Mouse (Mus musculus) forebrain, embryonic 15.5 days (tissue): ENCODE results near the gene Yif1b. TPM values are rescaled to one million over a fixed set of nuclear protein-coding genes. Genes with fewer than 3 reads are reported as not detected.
"Not testable (repeated sequence)": the region's sequence is repeated elsewhere in the genome, so short reads cannot be mapped to it uniquely, and the experiment has no call there.

Experiments
- ATAC-seq: fragments of 200-750 bp; cut with Nextera tagmentation; replicated peaks from 2 replicates; pipeline ENCODE4 v1.8.0; 2017; ENCODE audit warnings: mild to moderate bottlenecking, moderate TSS enrichment, moderate library complexity
- H3K27ac ChIP-seq: fragments of 300-500 bp; sonication (generic); replicated peaks from 2 replicates; pipeline ENCODE4 v1.5.1; 2015; ENCODE audit warnings: mild to moderate bottlenecking, inconsistent platforms
- H3K27me3 ChIP-seq: fragments of 300-500 bp; sonication (generic); 2 replicates; pipeline ENCODE4 v1.6.1; 2015; ENCODE audit warnings: inconsistent platforms
- H3K36me3 ChIP-seq: fragments of 300-500 bp; sonication (generic); 2 replicates; pipeline ENCODE4 v1.6.1; 2015; ENCODE audit warnings: mild to moderate bottlenecking, inconsistent platforms
- H3K4me1 ChIP-seq: fragments of 300-500 bp; sonication (generic); 2 replicates; pipeline ENCODE4 v1.6.1; 2015; ENCODE audit warnings: inconsistent platforms
- H3K4me2 ChIP-seq: fragments of 300-500 bp; sonication (generic); replicated peaks from 2 replicates; pipeline ENCODE4 v1.6.1; 2015; ENCODE audit warnings: mild to moderate bottlenecking, inconsistent platforms
- H3K4me3 ChIP-seq: fragments of 300-500 bp; sonication (generic); 2 replicates; pipeline ENCODE4 v1.5.1; 2015; ENCODE audit warnings: mild to moderate bottlenecking, inconsistent platforms
- H3K9ac ChIP-seq: fragments of 300-500 bp; sonication (generic); replicated peaks from 2 replicates; pipeline ENCODE4 v1.6.1; 2015; ENCODE audit warnings: mild to moderate bottlenecking, inconsistent platforms
- H3K9me3 ChIP-seq: fragments of 300-500 bp; sonication (generic); 2 replicates; pipeline ENCODE4 v1.6.1; 2016; ENCODE audit warnings: inconsistent platforms
- WGBS: fragments of 180-500 bp; shearing (Covaris S2); methylation state at CpG from one replicate; pipeline ENCODE4 v1.1.7; 2015; ENCODE audit warnings: mixed read lengths; 5-methylcytosine and 5-hydroxymethylcytosine counted together
- polyA plus RNA-seq: library from polyadenylated mRNA; unstranded; fragments of >200 nt; fragmentation: Nextera tagmentation; extraction: Ambion mirVana; gene quantifications from 2 replicates; pipeline ENCODE4 v1.2.1, GENCODE M21; 2015

The Yif1b gene
- polyA plus RNA-seq, result 76.2 and 78.7 TPM in 2 replicates

DNA sequence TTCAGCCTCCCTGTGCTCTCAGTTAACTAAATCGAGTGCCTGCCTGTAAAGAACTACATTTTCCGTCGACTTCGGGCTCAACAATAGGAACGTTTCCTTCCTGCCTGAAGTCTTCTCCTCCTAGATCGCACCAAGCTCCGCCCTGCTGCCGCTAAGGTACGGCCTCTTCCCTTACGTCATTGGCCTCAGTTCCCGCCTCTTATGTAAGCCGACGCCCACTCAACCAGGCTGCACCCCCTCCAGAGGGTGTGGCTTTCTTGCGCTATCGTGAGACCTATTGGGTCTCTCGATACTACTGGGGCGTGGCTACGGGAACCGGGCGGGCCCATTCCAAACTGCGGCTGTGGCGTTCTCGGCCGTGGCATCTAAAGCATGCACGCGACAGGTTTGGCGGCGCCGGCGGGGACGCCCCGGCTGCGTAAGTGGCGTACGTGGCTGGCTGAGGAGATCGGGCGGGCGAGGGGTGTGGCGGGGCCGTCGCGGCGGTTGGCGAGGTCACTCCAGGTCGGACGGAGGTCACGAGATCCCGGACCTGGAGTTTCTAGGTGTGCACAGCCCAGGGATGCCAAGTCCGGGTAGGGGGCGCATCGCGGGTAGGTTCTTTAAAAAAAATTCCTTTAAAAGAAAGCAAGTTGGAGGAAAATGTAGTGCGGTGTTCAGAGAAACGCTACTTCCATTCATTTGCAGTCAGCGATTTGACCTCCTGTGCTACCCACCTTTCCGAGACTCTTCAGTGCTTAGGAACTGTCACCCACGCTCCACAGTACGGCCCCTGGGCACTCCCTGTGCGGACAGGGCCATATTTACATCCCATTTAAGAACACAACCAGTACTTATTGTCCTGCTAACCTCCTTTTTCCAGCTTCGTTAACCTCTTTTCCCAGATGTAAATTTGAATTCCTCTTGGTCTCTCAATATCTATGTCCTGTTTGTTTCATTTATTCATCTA is at the start of gene Yif1b:
Gene Yif1b, plus strand, starts transcription at position 311 of the 949 bp plus-strand sequence.
- no peaks in the 10 kb centered on the region for H3K9me3 ChIP-seq
- 1% methylated on average over 60 of the region's 60 CpGs for WGBS
- ATAC-seq, result peak; percentile 98

DNA sequence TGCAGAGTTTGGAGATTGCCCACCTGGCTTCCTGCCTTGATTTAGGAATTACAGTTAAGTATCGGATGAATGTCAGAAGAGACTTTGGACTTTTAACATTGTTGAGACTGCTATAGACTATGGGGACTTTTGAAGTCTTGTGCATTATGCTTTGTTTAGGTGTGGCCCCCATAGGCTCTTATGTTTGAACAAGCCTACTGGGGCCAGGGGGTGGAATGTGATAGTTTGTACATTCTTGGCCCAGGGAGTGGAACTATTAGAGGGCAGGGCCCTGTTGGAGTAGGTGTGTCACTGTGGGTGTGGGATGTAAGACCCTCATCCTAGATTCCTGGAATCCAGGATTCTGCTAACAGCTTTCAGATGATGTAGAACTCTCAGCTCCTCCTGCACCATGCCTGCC is 43.9 kb upstream of the Yif1b start:
- H3K9me3 ChIP-seq, H3K4me1 ChIP-seq, H3K36me3 ChIP-seq, H3K27ac ChIP-seq, H3K27me3 ChIP-seq, ATAC-seq, H3K4me2 ChIP-seq, H3K4me3 ChIP-seq, H3K9ac ChIP-seq: not testable (repeated sequence)
- 84% methylated on average over 1 of the region's 1 CpGs for whole genome bisulfite sequencing

More for the DNA sequence above, at the start of gene Yif1b:
- Histone ChIP-seq H3K9ac (peak within 1 kb of the TSS; percentile 71), H3K27ac (peak within 1 kb of the TSS; percentile 90), H3K4me3 (peak within 1 kb of the TSS; percentile 76), H3K4me1 (peaks cover 11% of the 10 kb centered on the region), H3K36me3 (no peaks in the 10 kb centered on the region), H3K27me3 (peaks cover 2% of the 10 kb centered on the region), H3K4me2 (peak within 1 kb of the TSS; percentile 79)

- no peak overlapping the region for H3K4me3 ChIP-seq
- no peak overlapping the region for H3K9ac ChIP-seq
- H3K4me1 ChIP-seq, result no peaks in the 10 kb centered on the region
- H3K9me3 ChIP-seq, result no peaks in the 10 kb centered on the region
- WGBS, result 83% methylated on average over 6 of the region's 6 CpGs
- no peak overlapping the region for H3K4me2 ChIP-seq
- ATAC-seq, result no peak
- no peak overlapping the region for H3K27ac ChIP-seq
- no peaks in the 10 kb centered on the region for H3K27me3 ChIP-seq
- no peaks in the 10 kb centered on the region for H3K36me3 ChIP-seq
Observed at GRCm38 (mm10) chr7:29202577-29202976, 35.6 kb upstream of the Yif1b start.

GRCm38 (mm10) chr7:29211013-29211412 is 27.1 kb upstream of the Yif1b start:
- not testable (repeated sequence) for H3K36me3 ChIP-seq, H3K27ac ChIP-seq, H3K27me3 ChIP-seq, H3K9me3 ChIP-seq, ATAC-seq, H3K9ac ChIP-seq
- Histone ChIP-seq H3K4me2 (peak overlapping the region; percentile 38), H3K4me1 (peaks cover 15% of the 10 kb centered on the region), H3K4me3 (peak overlapping the region; percentile 33; the same call in 1 of the 2 replicates)
- WGBS, result 30% methylated on average over 15 of the region's 15 CpGs

- Histone ChIP-seq H3K9me3 (no peaks in the 10 kb centered on the region), H3K36me3 (no peaks in the 10 kb centered on the region), H3K9ac (no peak overlapping the region), H3K4me3 (peak overlapping the region; percentile 33), H3K4me2 (peak overlapping the region; percentile 38), H3K27ac (no peak overlapping the region), H3K4me1 (peaks cover 15% of the 10 kb centered on the region), H3K27me3 (peaks cover 8% of the 10 kb centered on the region; the same call in 1 of the 2 replicates)
- 7% methylated on average over 34 of the region's 34 CpGs for WGBS
- 0 out of 2 replicates have a peak, but pooled peaks have one; percentile 42 for ATAC-seq
Observed at GRCm38 (mm10) chr7:29211415-29212198, 26.5 kb upstream of the Yif1b start.

- Histone ChIP-seq H3K27me3 (peaks cover 8% of the 10 kb centered on the region; the same call in 1 of the 2 replicates), H3K4me2 (0 out of 2 replicates have a peak overlapping the region, but pooled peaks have one; percentile 46), H3K9ac (no peak overlapping the region), H3K4me3 (no peak overlapping the region; the same call in 1 of the 2 replicates), H3K27ac (no peak overlapping the region), H3K4me1 (peaks cover 15% of the 10 kb centered on the region), H3K36me3 (no peaks in the 10 kb centered on the region), H3K9me3 (no peaks in the 10 kb centered on the region)
- ATAC-seq, result no peak
- 15% methylated on average over 26 of the region's 26 CpGs for WGBS
Observed at GRCm38 (mm10) chr7:29212199-29212765, 25.8 kb upstream of the Yif1b start.

GRCm38 (mm10) chr7:29212775-29213560 is 25.2 kb upstream of the Yif1b start:
- H3K36me3 ChIP-seq, H3K9ac ChIP-seq, H3K27ac ChIP-seq, H3K9me3 ChIP-seq, H3K27me3 ChIP-seq: not testable (repeated sequence)
- WGBS, result 18% methylated on average over 40 of the region's 40 CpGs
- ATAC-seq, result peak; percentile 51; the same call in 1 of the 2 replicates
- H3K4me1 ChIP-seq, result peaks cover 15% of the 10 kb centered on the region
- peak overlapping the region; percentile 31 for H3K4me3 ChIP-seq
- H3K4me2 ChIP-seq, result peak overlapping the region; percentile 46

- Histone ChIP-seq H3K9ac (no peak within 1 kb of the TSS), H3K4me3 (peak within 1 kb of the TSS; percentile 31), H3K36me3 (no peaks in the 10 kb centered on the region), H3K27me3 (peaks cover 8% of the 10 kb centered on the region; the same call in 1 of the 2 replicates), H3K4me2 (peak within 1 kb of the TSS; percentile 46), H3K27ac (0 out of 2 replicates have a peak within 1 kb of the TSS, but pooled peaks have one; percentile 23), H3K9me3 (no peaks in the 10 kb centered on the region), H3K4me1 (peaks cover 15% of the 10 kb centered on the region)
- WGBS, result 2% methylated on average over 20 of the region's 20 CpGs
- ATAC-seq, result peak; percentile 68
Observed at GRCm38 (mm10) chr7:29213675-29214082, 24.4 kb upstream of the Yif1b start, which contains the start of gene Catsperg1. Gene Catsperg1 (minus strand): TSS chr7:29214035.

DNA sequence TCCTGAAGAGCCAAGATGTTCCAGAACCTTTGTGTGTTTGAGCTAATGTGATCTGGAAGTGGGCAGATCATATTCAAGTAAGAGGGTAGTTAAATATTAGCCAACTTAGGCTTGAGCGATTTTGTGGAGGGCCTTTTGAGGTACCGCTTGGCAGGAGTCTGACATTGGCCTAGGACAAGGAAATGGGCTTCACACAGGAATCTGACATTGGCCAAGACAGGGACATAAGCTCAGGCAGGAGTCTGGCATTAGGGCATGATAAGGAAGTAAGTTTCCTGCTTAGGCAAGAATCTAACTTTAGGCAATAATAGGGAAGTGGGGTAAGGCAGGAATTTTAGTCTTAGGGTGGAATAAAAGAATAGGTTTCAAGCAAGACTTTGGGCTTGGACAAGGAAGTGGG is 23.9 kb upstream of the Yif1b start:
- no peaks in the 10 kb centered on the region for H3K9me3 ChIP-seq
- H3K27ac ChIP-seq, result no peak overlapping the region
- peaks cover 15% of the 10 kb centered on the region for H3K4me1 ChIP-seq
- no peak overlapping the region for H3K4me3 ChIP-seq
- H3K36me3 ChIP-seq, result no peaks in the 10 kb centered on the region
- 69% methylated on average over 2 of the region's 2 CpGs for WGBS
- no peak overlapping the region for H3K4me2 ChIP-seq
- no peak overlapping the region for H3K9ac ChIP-seq
- peaks cover 8% of the 10 kb centered on the region; the same call in 1 of the 2 replicates for H3K27me3 ChIP-seq
- no peak for ATAC-seq

DNA sequence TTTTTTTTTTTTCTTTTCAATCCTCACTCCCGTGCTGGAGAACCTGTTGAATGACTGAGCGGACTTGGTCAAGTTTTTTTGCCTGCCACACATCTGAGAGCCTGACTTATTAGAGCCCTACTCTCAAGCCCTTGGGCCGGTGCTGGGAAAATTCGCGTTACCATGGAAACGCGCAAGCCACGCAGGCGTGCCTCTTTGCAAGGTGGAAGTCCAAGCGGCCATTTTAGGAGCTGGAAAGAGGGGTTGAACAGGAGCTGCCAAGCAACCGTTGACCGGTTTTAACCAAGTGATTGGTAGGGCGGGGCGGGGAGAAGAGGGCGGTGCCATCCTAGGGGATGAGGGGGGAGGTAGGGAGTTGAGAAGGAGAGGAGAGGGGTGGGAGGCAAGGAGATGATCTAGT is 23.3 kb upstream of the Yif1b start:
- Histone ChIP-seq H3K9ac (no peak overlapping the region), H3K9me3 (no peaks in the 10 kb centered on the region), H3K27ac (no peak overlapping the region), H3K36me3 (no peaks in the 10 kb centered on the region), H3K4me1 (peaks cover 15% of the 10 kb centered on the region), H3K27me3 (peaks cover 8% of the 10 kb centered on the region; the same call in 1 of the 2 replicates), H3K4me2 (no peak overlapping the region), H3K4me3 (no peak overlapping the region)
- WGBS, result 47% methylated on average over 15 of the region's 15 CpGs
- no peak for ATAC-seq
